Mouse (Mus musculus) fat pad, adult 2 months (tissue): ENCODE results near the gene Tescl.

ENCODE experiments used
- DNase-seq: peaks from one replicate; pipeline ENCODE4 v3.0.0-alpha.2; 2011; ENCODE audit warnings: low read depth, low spot score; ENCODE audit errors: extremely low read depth

Gene Tescl

GRCm38 (mm10) chr7:24333304-24333986, at the start of gene Tescl:
Gene Tescl (minus strand): TSS chr7:24333936.
- no peak for DNase-seq

GRCm38 (mm10) chr7:24382730-24383372, 49.1 kb upstream of the Tescl start:
- DNase-seq: no peak

- no peak for DNase-seq
Observed at GRCm38 (mm10) chr7:24380370-24380769, 46.6 kb upstream of the Tescl start.

- no peak for DNase-seq
Observed at GRCm38 (mm10) chr7:24379934-24380333, 46.2 kb upstream of the Tescl start.

- no peak for DNase-seq
Observed at GRCm38 (mm10) chr7:24378049-24378701, 44.4 kb upstream of the Tescl start.

- DNase-seq: no peak
Observed at GRCm38 (mm10) chr7:24377091-24377865, 43.5 kb upstream of the Tescl start.

- DNase-seq: no peak
Observed at GRCm38 (mm10) chr7:24376456-24376855, 42.7 kb upstream of the Tescl start.

- DNase-seq: no peak
Observed at GRCm38 (mm10) chr7:24373538-24374379, 40.0 kb upstream of the Tescl start.

GRCm38 (mm10) chr7:24372786-24373185, 39.0 kb upstream of the Tescl start:
- no peak for DNase-seq

- no peak for DNase-seq
Observed at GRCm38 (mm10) chr7:24372300-24372699, 38.6 kb upstream of the Tescl start.

GRCm38 (mm10) chr7:24371809-24372145, 38.0 kb upstream of the Tescl start:
- no peak for DNase-seq

- no peak for DNase-seq
Observed at GRCm38 (mm10) chr7:24371012-24371808, 37.5 kb upstream of the Tescl start.

- DNase-seq: no peak
Observed at GRCm38 (mm10) chr7:24369731-24370541, 36.2 kb upstream of the Tescl start, which contains the start of gene Kcnn4. Gene Kcnn4 (plus strand): TSS chr7:24370263.

GRCm38 (mm10) chr7:24368946-24369345, 35.2 kb upstream of the Tescl start:
- no peak for DNase-seq

GRCm38 (mm10) chr7:24368226-24368625, 34.5 kb upstream of the Tescl start:
- DNase-seq: no peak

GRCm38 (mm10) chr7:24366716-24367632, 33.2 kb upstream of the Tescl start:
- no peak for DNase-seq

GRCm38 (mm10) chr7:24365258-24366014, 31.7 kb upstream of the Tescl start:
- DNase-seq: no peak
